Comparison of ENCODE assay signal across 11 mouse cellular contexts in genomic region chr14:118667499-118667898, GRCm38 (mm10). TPM values are rescaled to one million over a fixed set of nuclear protein-coding genes. Genes with fewer than 3 reads are reported as not detected.
DNase-seq lines count a peak whose midpoint lies in the region; ATAC-seq and TF ChIP-seq lines count a peak whose summit lies in the region.
"Had no signal": no experiment of that assay in that cellular context is flagged by ENCODE, and none has a peak within 500 bp of the region (broad histone marks: within the 10 kb centered on the region; RNA-seq: fewer than 3 reads in every experiment).

No protein-coding gene starts in this region.

- H3K27ac ChIP-seq in hindbrain, postnatal 0 days = no peak overlapping the region
- no peak overlapping the region for H3K27ac ChIP-seq in hindbrain, embryonic 11.5 days (ENCODE audit: low read depth, low read length)
- H3K27ac ChIP-seq: forebrain, embryonic 15.5 days had no signal

- no peaks in the 10 kb centered on the region for H3K9me3 ChIP-seq in hindbrain, postnatal 0 days (ENCODE audit: low read length)
- H3K9me3 ChIP-seq in hindbrain, embryonic 11.5 days (ENCODE audit: control insufficient read depth, low read length) = no peaks in the 10 kb centered on the region
- H3K9me3 ChIP-seq: forebrain, embryonic 15.5 days had no signal

- TF ChIP-seq CTCF in hindbrain, postnatal 0 days (IDR thresholded peaks at IDR 0.05; ENCODE audit: low read depth) = no peak

- 52% methylated on average over 6 of the region's 6 CpGs for WGBS in hindbrain, postnatal 0 days
- 86% methylated on average over 6 of the region's 6 CpGs for WGBS in hindbrain, embryonic 11.5 days

- H3K4me2 ChIP-seq in hindbrain, postnatal 0 days (ENCODE audit: low read depth, low read length) = no peak overlapping the region
- no peak overlapping the region for H3K4me2 ChIP-seq in hindbrain, embryonic 11.5 days (replicated peaks; ENCODE audit: low read depth, low read length)
- H3K4me2 ChIP-seq: forebrain, embryonic 15.5 days had no signal

- H3K27me3 ChIP-seq in hindbrain, postnatal 0 days (ENCODE audit: insufficient read depth, low read length) = no peaks in the 10 kb centered on the region
- H3K27me3 ChIP-seq in hindbrain, embryonic 11.5 days (ENCODE audit: control insufficient read depth, insufficient read depth, low read length) = no peaks in the 10 kb centered on the region
- H3K27me3 ChIP-seq: CH12.LX; forebrain, embryonic 15.5 days had no signal

- no peak overlapping the region for H3K4me3 ChIP-seq in hindbrain, postnatal 0 days (ENCODE audit: low read length)
- H3K4me3 ChIP-seq in hindbrain, embryonic 11.5 days (ENCODE audit: low read depth, low read length) = no peak overlapping the region
- H3K4me3 ChIP-seq: forebrain, embryonic 15.5 days had no signal

- H3K9ac ChIP-seq in hindbrain, postnatal 0 days (replicated peaks; ENCODE audit: low read length) = no peak overlapping the region
- H3K9ac ChIP-seq in hindbrain, embryonic 11.5 days (ENCODE audit: low read depth, low read length) = no peak overlapping the region
- H3K9ac ChIP-seq: forebrain, embryonic 15.5 days had no signal

- H3K4me1 ChIP-seq in hindbrain, postnatal 0 days (ENCODE audit: insufficient read depth, low read length) = no peaks in the 10 kb centered on the region
- H3K4me1 ChIP-seq in hindbrain, embryonic 11.5 days (replicated peaks; ENCODE audit: control insufficient read depth, insufficient read depth, low read length) = no peaks in the 10 kb centered on the region
- H3K4me1 ChIP-seq: forebrain, embryonic 15.5 days had no signal

- DNase-seq in hindbrain, postnatal 0 days (ENCODE audit: low spot score) = peak; percentile 51
- no peak for DNase-seq in hindbrain, embryonic 11.5 days (ENCODE audit: low spot score)
- DNase-seq in Muller cell, postnatal 12 days (ENCODE audit: inconsistent ontology term) = peak; percentile 54
- peak; percentile 71 for DNase-seq in cerebellum, adult 9-10 months
- DNase-seq in kidney, postnatal 14 days = peak; percentile 61
- no peak for DNase-seq in layer of hippocampus, postnatal 14 days (ENCODE audit: low spot score in 2 of 2)
- no peak for DNase-seq in right cerebral cortex, postnatal 4 days

- no peaks in the 10 kb centered on the region for H3K36me3 ChIP-seq in hindbrain, postnatal 0 days (ENCODE audit: insufficient read depth, low read length)
- H3K36me3 ChIP-seq in hindbrain, embryonic 11.5 days (ENCODE audit: control insufficient read depth, insufficient read depth, low read length) = no peaks in the 10 kb centered on the region
- H3K36me3 ChIP-seq: forebrain, embryonic 15.5 days had no signal

- ATAC-seq in hindbrain, postnatal 0 days = peak; percentile 54; the same call in 1 of the 2 replicates
- no peak for ATAC-seq in hindbrain, embryonic 11.5 days (ENCODE audit: low FRiP score)
- ATAC-seq in inflammation-experienced regulatory T-cells, adult 6 months = no peak
- ATAC-seq: activated CD4-positive, CD25-positive, alpha-beta regulatory T cell, adult 4 months; forebrain, embryonic 15.5 days had no signal

RNA-seq across cellular contexts. Expression of gene Abcc4, which starts 38.5 kb away (rescaled TPM):
- 4.3 and 4.8 TPM in 2 replicates for total RNA-seq in hindbrain, postnatal 0 days (2014; rRNA removed)
- 2.1 and 2.3 TPM in 2 replicates for polyA plus RNA-seq in hindbrain, postnatal 0 days (2015; fragmentation: Nextera tagmentation; extraction: Ambion mirVana)
- polyA plus RNA-seq in hindbrain, embryonic 11.5 days (2014; fragmentation: Nextera tagmentation; extraction: Ambion mirVana) = 3.2 and 3.9 TPM in 2 replicates
- 10 to 100 TPM in 1 of 2 experiments, 1 to 10 TPM in 1; 8.8 to 10.3 TPM for total RNA-seq in layer of hippocampus, postnatal 14 days (2021)
- polyA plus RNA-seq in inflammation-experienced regulatory T-cells, adult 6 months (2017; shearing (Covaris generic)) = 1 to 10 TPM; 7.2 to 9.6 (median 8.2) TPM

Comparison
In these comparisons a context has a peak if more than half of its experiments do, and no peak if none do; other contexts are left out.
1. DNase-seq: peak in hindbrain, postnatal 0 days (single experiment), Muller cell, postnatal 12 days (single experiment), cerebellum, adult 9-10 months (single experiment) and kidney, postnatal 14 days (single experiment); none in hindbrain, embryonic 11.5 days (single experiment), layer of hippocampus, postnatal 14 days (0 of 2) and right cerebral cortex, postnatal 4 days (single experiment).